Mouse (Mus musculus) liver, embryonic 14.5 days (tissue): ENCODE data around the gene Adra2b. TPM values are rescaled to one million over a fixed set of nuclear protein-coding genes. Genes with fewer than 3 reads are reported as not detected.

Source experiments
- ATAC-seq: fragments of 200-750 bp; cut with Nextera tagmentation; 2 replicates; pipeline ENCODE4 v1.8.0; 2017; ENCODE audit warnings: moderate number of reproducible peaks, mild to moderate bottlenecking, moderate library complexity; ENCODE audit not compliant: insufficient read depth
- DNase-seq, 3 experiments: peaks; one replicate each; pipeline ENCODE4 v3.0.0-alpha.2; 2012 to 2013; ENCODE audit warnings: low read depth in 3 of 3, low spot score in 3 of 3
- H3K27ac ChIP-seq: fragments of 300-500 bp; sonication (generic); 2 replicates; pipeline ENCODE4 v1.5.1; 2014; ENCODE audit warnings: moderate library complexity, mild to moderate bottlenecking, control low read depth, inconsistent platforms
- H3K27me3 ChIP-seq: fragments of 300-500 bp; sonication (generic); 2 replicates; pipeline ENCODE4 v1.6.1; 2014; ENCODE audit warnings: mild to moderate bottlenecking, low read length, moderate library complexity; ENCODE audit not compliant: control insufficient read depth, insufficient read depth
- H3K36me3 ChIP-seq: fragments of 300-500 bp; sonication (generic); replicated peaks from 2 replicates; pipeline ENCODE4 v1.6.1; 2014; ENCODE audit warnings: low read depth; ENCODE audit not compliant: control insufficient read depth, insufficient read depth
- H3K4me1 ChIP-seq, 2 experiments: fragments of 200-500 bp in 1 of 2; fragments of 300-500 bp in 1 of 2; sonication (generic) in 1 of 2; replicated peaks; 2 replicates each; pipeline ENCODE4 v1.6.1; 2012 to 2014; ENCODE audit warnings: antibody characterized with exemption in 1 of 2, inconsistent platforms in 1 of 2, low read length in 1 of 2; ENCODE audit not compliant: control insufficient read depth in 2 of 2, insufficient read depth in 2 of 2
- H3K4me2 ChIP-seq: fragments of 300-500 bp; sonication (generic); 2 replicates; pipeline ENCODE4 v1.6.1; 2014; ENCODE audit warnings: low read depth, mild to moderate bottlenecking, control low read depth, moderate library complexity
- H3K4me3 ChIP-seq, 2 experiments: fragments of 200-500 bp in 1 of 2; fragments of 300-500 bp in 1 of 2; sonication (generic) in 1 of 2; 2 replicates each; pipeline ENCODE4 v1.5.1; 2012 to 2014; ENCODE audit warnings: low read depth in 2 of 2, low read length in 2 of 2, mild to moderate bottlenecking in 2 of 2, control low read depth in 1 of 2, inconsistent platforms in 1 of 2, moderate library complexity in 1 of 2; ENCODE audit not compliant: insufficient read depth in 1 of 2
- H3K9ac ChIP-seq: fragments of 300-500 bp; sonication (generic); replicated peaks from 2 replicates; pipeline ENCODE4 v1.6.1; 2014; ENCODE audit warnings: mild to moderate bottlenecking, control low read depth, moderate library complexity
- H3K9me3 ChIP-seq: fragments of 300-500 bp; sonication (generic); 2 replicates; pipeline ENCODE4 v1.6.1; 2016; ENCODE audit warnings: low read length, mixed read lengths; ENCODE audit not compliant: control insufficient read depth
- CTCF ChIP-seq: IDR thresholded peaks from 2 replicates; pipeline ENCODE4 v1.5.1; 2016; ENCODE audit warnings: antibody characterized with exemption, low read depth, control low read depth
- EP300 ChIP-seq: IDR thresholded peaks from 2 replicates; pipeline ENCODE4 v1.6.1; 2016; ENCODE audit warnings: antibody characterized with exemption, low read depth
- WGBS: fragments of 180-500 bp; shearing (Covaris S2); extraction: QIAGEN DNeasy Blood & Tissue Kit; methylation state at CpG from one replicate; pipeline ENCODE4 v1.1.7; 2014; ENCODE audit not compliant: insufficient replicate concordance; 5-methylcytosine and 5-hydroxymethylcytosine counted together
- polyA plus RNA-seq, 2 experiments: library from polyadenylated mRNA; depleted of rRNA in 1 of 2; stranded (reverse) in 1 of 2; unstranded in 1 of 2; fragments of >200 nt; fragmentation: Nextera tagmentation in 1 of 2; extraction: Ambion mirVana in 1 of 2; gene quantifications; 2 replicates each; pipeline versions ENCODE4 v1.2.1 to v1.2.3; 2012 to 2014

Adra2b gene
- polyA plus RNA-seq (2012; rRNA removed): 12.4 and 13.2 TPM in 2 replicates
- polyA plus RNA-seq (2014; fragmentation: Nextera tagmentation; extraction: Ambion mirVana): 20.0 and 24.4 TPM in 2 replicates

GRCm38 (mm10) chr2:127362459-127363281 is at the start of gene Adra2b:
TSS of gene Adra2b (plus strand) at chr2:127363208.
- peaks cover 17% of the 10 kb centered on the region for H3K36me3 ChIP-seq
- DNase-seq (peak; percentile 69 to 79 (median 70)), ATAC-seq (peak; percentile 93)
- peak within 1 kb of the TSS; percentile 77 to 79 for H3K4me3 ChIP-seq
- peaks cover 49% of the 10 kb centered on the region for H3K27me3 ChIP-seq
- TF ChIP-seq CTCF: peak; percentile 98
- no peak for TF ChIP-seq EP300
- H3K27ac ChIP-seq: peak within 1 kb of the TSS; percentile 60
- H3K4me1 ChIP-seq: peaks cover 9 to 23% of the 10 kb centered on the region in 2 experiments
- WGBS: under 1% methylated on average over 48 of the region's 49 CpGs
- peak within 1 kb of the TSS; percentile 86 for H3K9ac ChIP-seq
- peak within 1 kb of the TSS; percentile 79 for H3K4me2 ChIP-seq
- no peaks in the 10 kb centered on the region for H3K9me3 ChIP-seq

GRCm38 (mm10) chr2:127313878-127314277 is 49.1 kb upstream of the Adra2b start:
- no peak overlapping the region for H3K27ac ChIP-seq
- ATAC-seq (peak; percentile 31; the same call in 1 of the 2 replicates), DNase-seq (no peak)
- no peaks in the 10 kb centered on the region for H3K27me3 ChIP-seq
- TF ChIP-seq EP300 (no peak), CTCF (peak; percentile 43)
- no peak overlapping the region for H3K9ac ChIP-seq
- no peaks in the 10 kb centered on the region for H3K9me3 ChIP-seq
- WGBS: 44% methylated on average over 4 of the region's 4 CpGs
- H3K4me1 ChIP-seq: no peaks in the 10 kb centered on the region
- no peaks in the 10 kb centered on the region for H3K36me3 ChIP-seq
- no peak overlapping the region for H3K4me3 ChIP-seq
- H3K4me2 ChIP-seq: no peak overlapping the region

- no peak for ATAC-seq
- 28% methylated on average over 6 of the region's 6 CpGs for WGBS
These were observed 48.4 kb upstream of the Adra2b start for GRCm38 (mm10) chr2:127314467-127315154.

GRCm38 (mm10) chr2:127315155-127315470 is 47.9 kb upstream of the Adra2b start:
- no peaks in the 10 kb centered on the region for H3K9me3 ChIP-seq
- no peak overlapping the region for H3K27ac ChIP-seq
- H3K36me3 ChIP-seq: no peaks in the 10 kb centered on the region
- no peak overlapping the region for H3K4me2 ChIP-seq
- no peaks in the 10 kb centered on the region for H3K27me3 ChIP-seq
- H3K4me1 ChIP-seq: no peaks in the 10 kb centered on the region
- no peak overlapping the region for H3K9ac ChIP-seq
- 68% methylated on average over 1 of the region's 1 CpGs for WGBS
- no peak overlapping the region for H3K4me3 ChIP-seq
- TF ChIP-seq EP300: no peak
- no peak for TF ChIP-seq CTCF
- DNase-seq (no peak), ATAC-seq (no peak)

More at GRCm38 (mm10) chr2:127314467-127315154, 48.4 kb upstream of the Adra2b start:
- Histone ChIP-seq H3K4me1 (no peaks in the 10 kb centered on the region), H3K27ac (no peak overlapping the region), H3K9me3 (no peaks in the 10 kb centered on the region), H3K27me3 (no peaks in the 10 kb centered on the region), H3K4me2 (no peak overlapping the region), H3K9ac (no peak overlapping the region), H3K36me3 (no peaks in the 10 kb centered on the region), H3K4me3 (no peak overlapping the region)
- no peak for DNase-seq
- TF ChIP-seq CTCF (no peak), EP300 (no peak)

GRCm38 (mm10) chr2:127316431-127316830 is 46.6 kb upstream of the Adra2b start:
- H3K9me3 ChIP-seq: no peaks in the 10 kb centered on the region
- WGBS: 59% methylated on average over 5 of the region's 5 CpGs
- no peak for TF ChIP-seq CTCF
- TF ChIP-seq EP300: no peak
- no peak overlapping the region for H3K9ac ChIP-seq
- no peak for DNase-seq
- no peaks in the 10 kb centered on the region for H3K36me3 ChIP-seq
- no peaks in the 10 kb centered on the region for H3K4me1 ChIP-seq
- ATAC-seq: no peak
- no peak overlapping the region for H3K4me2 ChIP-seq
- H3K4me3 ChIP-seq: no peak overlapping the region
- no peak overlapping the region for H3K27ac ChIP-seq
- no peaks in the 10 kb centered on the region for H3K27me3 ChIP-seq
